Comparison of ENCODE assay signal across 21 mouse cellular contexts in the genomic region with DNA sequence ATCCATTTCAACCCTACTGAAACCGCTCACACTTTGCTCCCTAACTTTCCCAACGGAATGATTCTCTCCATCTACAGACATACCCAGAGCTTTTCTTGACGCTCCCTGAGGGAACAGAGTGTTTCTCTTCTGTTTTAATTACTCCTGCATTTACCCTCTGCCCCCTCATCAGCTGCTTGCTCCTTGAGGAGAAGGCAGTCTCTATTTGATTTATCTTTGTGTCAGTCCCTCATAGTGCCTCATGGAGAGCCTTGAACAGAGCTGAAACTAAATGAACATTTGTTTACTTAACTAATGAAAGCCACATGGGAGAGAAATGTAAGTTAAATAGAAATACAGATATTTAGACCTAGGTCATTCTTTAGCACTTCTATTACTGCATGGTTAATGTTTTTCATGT.
DNase-seq lines count a peak whose midpoint lies in the region; ATAC-seq lines count a peak whose summit lies in the region.
"Had no signal": no experiment of that assay in that cellular context is flagged by ENCODE, and none has a peak within 500 bp of the region (broad histone marks: within the 10 kb centered on the region; RNA-seq: fewer than 3 reads in every experiment).

No protein-coding gene starts in this region.

- no peak overlapping the region for H3K4me2 ChIP-seq in neural tube, embryonic 15.5 days
- H3K4me2 ChIP-seq in kidney, embryonic 15.5 days = no peak overlapping the region
- H3K4me2 ChIP-seq in forebrain, embryonic 11.5 days (ENCODE audit: low read depth, low read length, severe bottlenecking) = no peak overlapping the region
- H3K4me2 ChIP-seq: embryonic facial prominence, embryonic 13.5 days; heart, embryonic 13.5 days had no signal

- no peak overlapping the region for H3K27ac ChIP-seq in neural tube, embryonic 15.5 days (replicated peaks)
- 0 out of 2 replicates have a peak overlapping the region, but pooled peaks have one; percentile 20 for H3K27ac ChIP-seq in kidney, embryonic 15.5 days
- no peak overlapping the region for H3K27ac ChIP-seq in forebrain, embryonic 11.5 days (ENCODE audit: low read depth, low read length)
- H3K27ac ChIP-seq: embryonic facial prominence, embryonic 13.5 days; heart, embryonic 13.5 days; hindbrain, postnatal 0 days; layer of hippocampus, adult 2 months had no signal

- H3K27me3 ChIP-seq in neural tube, embryonic 15.5 days (replicated peaks) = no peaks in the 10 kb centered on the region
- no peaks in the 10 kb centered on the region for H3K27me3 ChIP-seq in kidney, embryonic 15.5 days
- H3K27me3 ChIP-seq in forebrain, embryonic 11.5 days (ENCODE audit: control insufficient read depth, insufficient read depth, low read length) = no peaks in the 10 kb centered on the region
- H3K27me3 ChIP-seq: embryonic facial prominence, embryonic 13.5 days; heart, embryonic 13.5 days had no signal

- no peaks in the 10 kb centered on the region for H3K36me3 ChIP-seq in neural tube, embryonic 15.5 days
- no peaks in the 10 kb centered on the region for H3K36me3 ChIP-seq in kidney, embryonic 15.5 days
- H3K36me3 ChIP-seq in forebrain, embryonic 11.5 days (ENCODE audit: control insufficient read depth, insufficient read depth, low read length) = no peaks in the 10 kb centered on the region
- H3K36me3 ChIP-seq: embryonic facial prominence, embryonic 13.5 days; heart, embryonic 13.5 days had no signal

- no peaks in the 10 kb centered on the region for H3K4me1 ChIP-seq in neural tube, embryonic 15.5 days
- no peaks in the 10 kb centered on the region for H3K4me1 ChIP-seq in kidney, embryonic 15.5 days
- H3K4me1 ChIP-seq in forebrain, embryonic 11.5 days (replicated peaks; ENCODE audit: control insufficient read depth, insufficient read depth, low read length) = no peaks in the 10 kb centered on the region

- H3K4me3 ChIP-seq in neural tube, embryonic 15.5 days (replicated peaks) = no peak overlapping the region
- no peak overlapping the region for H3K4me3 ChIP-seq in kidney, embryonic 15.5 days (replicated peaks)
- no peak overlapping the region for H3K4me3 ChIP-seq in forebrain, embryonic 11.5 days (ENCODE audit: low read depth, low read length)
- H3K4me3 ChIP-seq: embryonic facial prominence, embryonic 13.5 days; heart, embryonic 13.5 days; layer of hippocampus, adult 2 months; myocyte had no signal

- no peak overlapping the region for H3K9ac ChIP-seq in neural tube, embryonic 15.5 days (replicated peaks)
- H3K9ac ChIP-seq in kidney, embryonic 15.5 days = no peak overlapping the region
- H3K9ac ChIP-seq in forebrain, embryonic 11.5 days (ENCODE audit: low read length) = no peak overlapping the region
- H3K9ac ChIP-seq: embryonic facial prominence, embryonic 13.5 days; heart, embryonic 13.5 days; liver, postnatal 0 days had no signal

- DNase-seq in neural tube, embryonic 10.5 days (ENCODE audit: extremely low spot score, low spot score) = peak; percentile 23
- peak; percentile 39 for DNase-seq in embryo, embryonic 9.5 days (ENCODE audit: extremely low spot score)
- DNase-seq in yolk sac, embryonic 10.5 days (ENCODE audit: low spot score) = peak; percentile 4
- no peak for DNase-seq in heart, adult 11 months
- DNase-seq in forebrain, embryonic 11.5 days (ENCODE audit: low spot score) = no peak
- DNase-seq: adrenal gland, postnatal 10 days; cerebellum, postnatal 10 days; liver; liver, postnatal 0 days; lung, postnatal 10 days; midbrain, embryonic 14.5 days; right cerebral cortex, postnatal 25 days; thymus, postnatal 25 days had no signal

- no peak for ATAC-seq in neural tube, embryonic 15.5 days (ENCODE audit: low FRiP score)
- ATAC-seq in kidney, embryonic 15.5 days (replicated peaks; ENCODE audit: low FRiP score) = 0 out of 2 replicates have a peak, but pooled peaks have one; percentile 33
- no peak for ATAC-seq in forebrain, embryonic 11.5 days (replicated peaks; ENCODE audit: low FRiP score)
- ATAC-seq: hindbrain, postnatal 0 days; intestine, postnatal 0 days; liver, postnatal 0 days had no signal

- 79% methylated on average over 3 of the region's 3 CpGs for WGBS in neural tube, embryonic 15.5 days
- WGBS in kidney, embryonic 15.5 days = 44% methylated on average over 3 of the region's 3 CpGs
- WGBS in forebrain, embryonic 11.5 days = 67% methylated on average over 3 of the region's 3 CpGs

- no peaks in the 10 kb centered on the region for H3K9me3 ChIP-seq in neural tube, embryonic 15.5 days (replicated peaks)
- H3K9me3 ChIP-seq in kidney, embryonic 15.5 days (replicated peaks) = no peaks in the 10 kb centered on the region
- no peaks in the 10 kb centered on the region for H3K9me3 ChIP-seq in forebrain, embryonic 11.5 days (ENCODE audit: control insufficient read depth, low read length)
- H3K9me3 ChIP-seq: embryonic facial prominence, embryonic 13.5 days; heart, embryonic 13.5 days had no signal

Comparison
In these comparisons a context has a peak if more than half of its experiments do, and no peak if none do; other contexts are left out.
1. DNase-seq: peak in neural tube, embryonic 10.5 days (single experiment), embryo, embryonic 9.5 days (single experiment) and yolk sac, embryonic 10.5 days (single experiment); none in heart, adult 11 months (single experiment) and forebrain, embryonic 11.5 days (single experiment).